Mouse (Mus musculus) bone marrow macrophage, adult 2 months (primary cell): Measurements from ENCODE around the gene Agap1.

Experiments used
- CTCF ChIP-seq: IDR thresholded peaks from 2 replicates; pipeline ENCODE4 v1.5.1; 2012; ENCODE audit warnings: low read depth, mild to moderate bottlenecking, low read length, moderate library complexity
- POLR2A ChIP-seq: IDR thresholded peaks from 2 replicates; pipeline ENCODE4 v1.6.1; 2012; ENCODE audit warnings: mild to moderate bottlenecking, low read depth, low read length, borderline replicate concordance

DNA sequence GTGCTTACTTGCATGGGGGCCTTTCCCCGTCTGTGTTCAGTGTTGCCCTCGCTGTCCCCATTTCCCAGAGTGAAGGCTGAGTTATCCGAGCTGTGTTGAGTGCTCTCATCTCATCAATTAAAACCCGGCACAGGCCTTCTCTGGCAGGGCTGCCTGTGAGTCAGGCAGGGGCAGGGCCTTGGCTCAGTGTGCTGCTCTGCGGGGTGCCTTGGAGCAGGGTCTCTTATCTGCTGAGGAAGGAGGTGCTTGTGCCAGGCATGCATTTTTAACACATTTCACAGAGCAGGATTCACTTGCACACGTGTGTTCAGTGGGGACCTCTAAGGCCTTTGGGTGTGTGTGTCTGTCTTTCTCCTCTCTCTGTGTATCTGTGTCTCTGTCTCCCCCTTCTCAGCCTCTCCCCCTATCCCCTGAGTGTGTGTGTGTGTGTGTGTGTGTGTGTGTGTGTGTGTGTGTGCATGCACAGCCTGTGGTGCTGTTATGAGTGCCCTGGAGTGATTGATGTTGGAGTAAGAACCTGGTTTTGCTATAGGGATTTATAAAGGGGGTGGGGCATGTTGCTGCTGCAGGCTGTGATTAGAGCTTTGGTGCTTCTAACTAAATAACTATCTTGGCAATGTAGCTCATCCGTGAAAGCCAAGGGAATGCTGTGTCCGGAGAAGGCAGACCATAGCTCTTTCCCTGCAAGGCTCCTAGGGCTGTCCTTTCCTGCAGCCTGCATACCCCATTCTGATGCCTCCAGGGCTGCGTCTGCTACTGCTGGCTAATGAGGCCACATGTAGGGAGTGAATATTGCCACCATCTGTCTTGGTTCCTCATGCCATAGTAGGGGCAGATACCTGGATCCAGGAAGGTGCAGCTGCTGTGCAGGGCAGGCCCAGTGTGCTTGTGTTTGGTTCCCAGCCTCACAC lies 112.2 kb downstream of the Agap1 start:
- TF ChIP-seq POLR2A (no peak), CTCF (no peak)
